Mouse (Mus musculus): ENCODE measurements around the gene Ptpn22. TPM values are rescaled to one million over a fixed set of nuclear protein-coding genes. Genes with fewer than 3 reads are reported as not detected.

The Ptpn22 gene
- polyA plus RNA-seq, 1 experiment = 68.3 TPM

GRCm38 (mm10) chr3:103850644-103851363, 8.8 kb upstream of the Ptpn22 start:
- no peak for DNase-seq
- Histone ChIP-seq H3K27ac (ENCODE audit: control insufficient read depth, insufficient read depth, low read length) (no peak overlapping the region), H3K4me3 (ENCODE audit: control insufficient read depth, insufficient read depth, low read length) (no peak overlapping the region), H3K27me3 (ENCODE audit: control insufficient read depth, insufficient read depth, low read length) (no peaks in the 10 kb centered on the region), H3K36me3 (ENCODE audit: control insufficient read depth, insufficient read depth, low read length) (no peaks in the 10 kb centered on the region), H3K4me1 (replicated peaks; ENCODE audit: control insufficient read depth, insufficient read depth, low read length) (peaks cover 4% of the 10 kb centered on the region)
- TF ChIP-seq POLR2A (IDR thresholded peaks at IDR 0.05; ENCODE audit: control insufficient read depth, extremely low read depth, insufficient read depth, low read length, poor library complexity) (no peak), CTCF (IDR thresholded peaks at IDR 0.05; ENCODE audit: borderline replicate concordance, control insufficient read depth, extremely low read depth, insufficient read depth, low read length, poor library complexity) (no peak)
- WGBS = 76% methylated on average over 9 of the region's 9 CpGs

GRCm38 (mm10) chr3:103851481-103851880, 8.1 kb upstream of the Ptpn22 start:
- TF ChIP-seq POLR2A (IDR thresholded peaks at IDR 0.05; ENCODE audit: control insufficient read depth, extremely low read depth, insufficient read depth, low read length, poor library complexity) (no peak), CTCF (IDR thresholded peaks at IDR 0.05; ENCODE audit: borderline replicate concordance, control insufficient read depth, extremely low read depth, insufficient read depth, low read length, poor library complexity) (no peak)
- Histone ChIP-seq H3K27ac (ENCODE audit: control insufficient read depth, insufficient read depth, low read length) (no peak overlapping the region), H3K27me3 (ENCODE audit: control insufficient read depth, insufficient read depth, low read length) (no peaks in the 10 kb centered on the region)

GRCm38 (mm10) chr3:103851882-103852281, 7.7 kb upstream of the Ptpn22 start:
- DNase-seq = no peak
- TF ChIP-seq CTCF (IDR thresholded peaks at IDR 0.05; ENCODE audit: borderline replicate concordance, control insufficient read depth, extremely low read depth, insufficient read depth, low read length, poor library complexity) (no peak), POLR2A (IDR thresholded peaks at IDR 0.05; ENCODE audit: control insufficient read depth, extremely low read depth, insufficient read depth, low read length, poor library complexity) (no peak)
- Histone ChIP-seq H3K4me3 (ENCODE audit: control insufficient read depth, insufficient read depth, low read length) (no peak overlapping the region), H3K27ac (ENCODE audit: control insufficient read depth, insufficient read depth, low read length) (0 out of 2 replicates have a peak overlapping the region, but pooled peaks have one; percentile 9), H3K36me3 (ENCODE audit: control insufficient read depth, insufficient read depth, low read length) (no peaks in the 10 kb centered on the region), H3K4me1 (replicated peaks; ENCODE audit: control insufficient read depth, insufficient read depth, low read length) (peaks cover 4% of the 10 kb centered on the region), H3K27me3 (ENCODE audit: control insufficient read depth, insufficient read depth, low read length) (no peaks in the 10 kb centered on the region)
- 40% methylated on average over 8 of the region's 8 CpGs for WGBS

More at GRCm38 (mm10) chr3:103851481-103851880, 8.1 kb upstream of the Ptpn22 start:
- DNase-seq = no peak
- peaks cover 4% of the 10 kb centered on the region for H3K4me1 ChIP-seq (replicated peaks; ENCODE audit: control insufficient read depth, insufficient read depth, low read length)
- H3K4me3 ChIP-seq (ENCODE audit: control insufficient read depth, insufficient read depth, low read length) = no peak overlapping the region
- 91% methylated on average over 6 of the region's 6 CpGs for WGBS
- no peaks in the 10 kb centered on the region for H3K36me3 ChIP-seq (ENCODE audit: control insufficient read depth, insufficient read depth, low read length)

GRCm38 (mm10) chr3:103852565-103853299, 6.9 kb upstream of the Ptpn22 start:
- 14% methylated on average over 3 of the region's 3 CpGs for WGBS

GRCm38 (mm10) chr3:103853804-103854203, 5.8 kb upstream of the Ptpn22 start:
- Histone ChIP-seq H3K4me3 (ENCODE audit: control insufficient read depth, insufficient read depth, low read length) (no peak overlapping the region), H3K27me3 (ENCODE audit: control insufficient read depth, insufficient read depth, low read length) (no peaks in the 10 kb centered on the region), H3K27ac (ENCODE audit: control insufficient read depth, insufficient read depth, low read length) (no peak overlapping the region), H3K4me1 (replicated peaks; ENCODE audit: control insufficient read depth, insufficient read depth, low read length) (peaks cover 8% of the 10 kb centered on the region), H3K36me3 (ENCODE audit: control insufficient read depth, insufficient read depth, low read length) (no peaks in the 10 kb centered on the region)
- DNase-seq = no peak
- 95% methylated on average over 8 of the region's 8 CpGs for WGBS
- TF ChIP-seq CTCF (IDR thresholded peaks at IDR 0.05; ENCODE audit: borderline replicate concordance, control insufficient read depth, extremely low read depth, insufficient read depth, low read length, poor library complexity) (no peak), POLR2A (IDR thresholded peaks at IDR 0.05; ENCODE audit: control insufficient read depth, extremely low read depth, insufficient read depth, low read length, poor library complexity) (no peak)

More at GRCm38 (mm10) chr3:103852565-103853299, 6.9 kb upstream of the Ptpn22 start:
- no peaks in the 10 kb centered on the region for H3K27me3 ChIP-seq (ENCODE audit: control insufficient read depth, insufficient read depth, low read length)
- DNase-seq = peak; percentile 90
- H3K4me1 ChIP-seq (replicated peaks; ENCODE audit: control insufficient read depth, insufficient read depth, low read length) = peaks cover 5% of the 10 kb centered on the region
- no peak overlapping the region for H3K4me3 ChIP-seq (ENCODE audit: control insufficient read depth, insufficient read depth, low read length)
- H3K36me3 ChIP-seq (ENCODE audit: control insufficient read depth, insufficient read depth, low read length) = no peaks in the 10 kb centered on the region
- TF ChIP-seq POLR2A (IDR thresholded peaks at IDR 0.05; ENCODE audit: control insufficient read depth, extremely low read depth, insufficient read depth, low read length, poor library complexity) (no peak), CTCF (IDR thresholded peaks at IDR 0.05; ENCODE audit: borderline replicate concordance, control insufficient read depth, extremely low read depth, insufficient read depth, low read length, poor library complexity) (no peak)
- H3K27ac ChIP-seq (ENCODE audit: control insufficient read depth, insufficient read depth, low read length) = peak overlapping the region; percentile 5; the same call in 1 of the 2 replicates

GRCm38 (mm10) chr3:103857036-103857805, 2.4 kb upstream of the Ptpn22 start:
- H3K27ac ChIP-seq (ENCODE audit: control insufficient read depth, insufficient read depth, low read length) = peak overlapping the region; percentile 30; the same call in 1 of the 2 replicates
- no peak overlapping the region for H3K4me3 ChIP-seq (ENCODE audit: control insufficient read depth, insufficient read depth, low read length)
- no peak for DNase-seq
- no peaks in the 10 kb centered on the region for H3K27me3 ChIP-seq (ENCODE audit: control insufficient read depth, insufficient read depth, low read length)
- WGBS = 66% methylated on average over 7 of the region's 7 CpGs
- H3K36me3 ChIP-seq (ENCODE audit: control insufficient read depth, insufficient read depth, low read length) = no peaks in the 10 kb centered on the region
- TF ChIP-seq POLR2A (IDR thresholded peaks at IDR 0.05; ENCODE audit: control insufficient read depth, extremely low read depth, insufficient read depth, low read length, poor library complexity) = no peak
- TF ChIP-seq CTCF (IDR thresholded peaks at IDR 0.05; ENCODE audit: borderline replicate concordance, control insufficient read depth, extremely low read depth, insufficient read depth, low read length, poor library complexity) = no peak
- peaks cover 7% of the 10 kb centered on the region for H3K4me1 ChIP-seq (replicated peaks; ENCODE audit: control insufficient read depth, insufficient read depth, low read length)

Data from thymus, adult 2 months (tissue).